ENCODE assay signal across 9 mouse cellular contexts in the genomic region with DNA sequence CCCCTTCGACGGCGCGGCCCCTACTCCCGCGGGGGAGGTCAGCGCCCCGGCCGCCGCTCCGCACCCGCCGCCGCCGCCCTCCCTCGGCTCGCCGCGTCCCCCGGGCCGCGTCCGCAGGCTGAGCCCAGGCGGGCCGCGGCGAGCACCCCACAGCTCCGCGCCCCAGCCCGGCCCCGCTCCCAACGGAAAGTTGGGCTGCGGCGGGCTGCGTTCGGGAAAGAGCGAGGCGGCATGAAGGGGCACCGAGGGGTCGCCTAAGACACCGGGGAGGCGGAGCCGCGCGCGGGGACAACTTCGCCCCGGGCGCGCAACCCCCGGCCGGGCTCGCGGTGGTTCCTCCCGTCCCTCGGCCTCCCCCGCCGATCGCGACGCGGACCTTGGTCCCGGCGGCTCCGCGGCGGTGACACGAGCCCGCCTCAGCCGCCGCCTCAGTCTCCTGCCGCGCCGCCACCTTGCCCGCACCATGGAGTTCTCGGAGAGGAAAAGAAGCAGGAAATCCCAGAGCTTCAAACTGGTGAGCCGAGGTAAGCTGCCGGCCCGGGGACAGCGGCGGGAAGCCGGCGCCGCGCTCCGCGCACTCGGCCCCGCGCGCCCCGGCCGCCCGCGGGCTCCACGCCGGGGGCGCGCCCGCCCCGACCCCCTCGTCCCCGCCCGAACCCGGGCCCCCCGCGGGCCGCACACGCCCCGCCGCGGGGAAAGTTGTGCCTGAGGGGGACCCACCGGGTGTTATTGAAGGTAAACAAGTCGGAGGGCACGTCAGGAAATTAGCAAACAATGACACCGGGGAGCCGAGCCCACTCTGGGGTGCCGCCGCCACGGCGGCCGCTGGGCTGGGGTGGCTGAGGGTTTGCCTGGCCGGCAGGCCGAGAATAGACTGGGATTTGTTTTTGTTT. TPM values are rescaled to one million over a fixed set of nuclear protein-coding genes. Genes with fewer than 3 reads are reported as not detected.
DNase-seq lines count a peak whose midpoint lies in the region; ATAC-seq lines count a peak whose summit lies in the region.
"Had no signal": no experiment of that assay in that cellular context is flagged by ENCODE, and none has a peak within 500 bp of the region (broad histone marks: within the 10 kb centered on the region; RNA-seq: fewer than 3 reads in every experiment).

A gene (plus strand): TSS at position 63 of the 893 bp plus-strand sequence.

- no peaks in the 10 kb centered on the region for H3K9me3 ChIP-seq in forebrain, embryonic 10.5 days
- H3K9me3 ChIP-seq in stomach, embryonic 15.5 days: no peaks in the 10 kb centered on the region

- WGBS in forebrain, embryonic 10.5 days: under 1% methylated on average over 119 of the region's 124 CpGs
- 1% methylated on average over 113 of the region's 124 CpGs for WGBS in large intestine, adult 2 months
- 2% methylated on average over 89 of the region's 124 CpGs for WGBS in stomach, embryonic 15.5 days

- no peaks in the 10 kb centered on the region for H3K36me3 ChIP-seq in forebrain, embryonic 10.5 days (replicated peaks)
- H3K36me3 ChIP-seq in stomach, embryonic 15.5 days: no peaks in the 10 kb centered on the region

- DNase-seq in ES-CJ7 (ENCODE audit: low read depth, low spot score): peak; percentile 11
- DNase-seq in adrenal gland, postnatal 25 days: peak; percentile 54
- DNase-seq in forebrain, embryonic 10.5 days (ENCODE audit: extremely low spot score, low spot score): peak; percentile 38
- peak; percentile 51 to 63 for DNase-seq in heart, postnatal 36 days
- no peak for DNase-seq in large intestine, adult 2 months (ENCODE audit: low read depth, low spot score)
- DNase-seq in lung, postnatal 4 days: peak; percentile 53 to 57

- H3K27me3 ChIP-seq in forebrain, embryonic 10.5 days (ENCODE audit: poor library complexity, severe bottlenecking): peaks cover 58% of the 10 kb centered on the region
- 0 out of 2 replicates have a peak, but pooled peaks cover 4% of the 10 kb centered on the region for H3K27me3 ChIP-seq in stomach, embryonic 15.5 days (replicated peaks)

- H3K4me3 ChIP-seq in forebrain, embryonic 10.5 days: peak within 1 kb of the TSS; percentile 80
- peak within 1 kb of the TSS; percentile 65 for H3K4me3 ChIP-seq in stomach, embryonic 15.5 days (replicated peaks)

- H3K4me2 ChIP-seq in stomach, embryonic 15.5 days: peak within 1 kb of the TSS; percentile 87

- intact Hi-C loops in heart, postnatal 36 days (cut with DNase I): loop anchor here (2.0 to 5.0 kb wide), 3 partner anchors 65 to 164 kb away; a partner anchor contains a TSS

- ATAC-seq in stomach, embryonic 15.5 days (ENCODE audit: insufficient read depth, low FRiP score, low read depth): peak; percentile 79
- ATAC-seq in inflammation-experienced regulatory T-cells, adult 6 months: no peak

- H3K27ac ChIP-seq in forebrain, embryonic 10.5 days: peak within 1 kb of the TSS; percentile 87
- H3K27ac ChIP-seq in stomach, embryonic 15.5 days: peak within 1 kb of the TSS; percentile 73

- H3K9ac ChIP-seq in stomach, embryonic 15.5 days: peak within 1 kb of the TSS; percentile 47

- peaks cover 17% of the 10 kb centered on the region for H3K4me1 ChIP-seq in forebrain, embryonic 10.5 days
- H3K4me1 ChIP-seq in stomach, embryonic 15.5 days: 0 out of 2 replicates have a peak, but pooled peaks cover 6% of the 10 kb centered on the region

RNA-seq across cellular contexts. Expression of the gene that starts here (rescaled TPM):
- total RNA-seq in adrenal gland, postnatal 25 days (2021): 19.3 and 23.2 TPM in 2 replicates
- 1.7 and 2.0 TPM in 2 replicates for polyA plus RNA-seq in forebrain, embryonic 10.5 days (2016; fragmentation: Nextera tagmentation; extraction: Ambion mirVana)
- 1 to 10 TPM; 6.0 to 6.8 TPM for total RNA-seq in heart, postnatal 36 days (2021)
- 18.6 and 27.6 TPM in 2 replicates for polyA plus RNA-seq in large intestine, adult 2 months (2012; rRNA removed)
- 4.7 and 4.9 TPM in 2 replicates for polyA plus RNA-seq in stomach, embryonic 15.5 days (2015; fragmentation: Nextera tagmentation; extraction: Ambion mirVana)
- not detected for polyA plus RNA-seq in inflammation-experienced regulatory T-cells, adult 6 months (2017; shearing (Covaris generic))
- total RNA-seq: neutrophil, adult 5-6 weeks had no signal
